Mouse (Mus musculus): Measurements from ENCODE around the gene Pik3cd.

Pik3cd gene

GRCm38 (mm10) chr4:149663849-149664503, 38.4 kb downstream of the Pik3cd start:
- in situ Hi-C loops (cut with MboI; ENCODE audit: low pct_unique_long_range_greater_than_20kb in 1 of 2, low sequenced_read_pairs in 2 of 2, unreplicated experiment in 1 of 2) = no loop called here

GRCm38 (mm10) chr4:149661967-149662589, 40.3 kb downstream of the Pik3cd start:
- in situ Hi-C loops (cut with MboI; ENCODE audit: low pct_unique_long_range_greater_than_20kb in 1 of 2, low sequenced_read_pairs in 2 of 2, unreplicated experiment in 1 of 2) = no loop called here

- in situ Hi-C loops (cut with MboI; ENCODE audit: low pct_unique_long_range_greater_than_20kb in 1 of 2, low sequenced_read_pairs in 2 of 2, unreplicated experiment in 1 of 2) = no loop called here
Observed at GRCm38 (mm10) chr4:149660598-149660997, 41.8 kb downstream of the Pik3cd start.

GRCm38 (mm10) chr4:149659495-149660116, 42.8 kb downstream of the Pik3cd start:
- in situ Hi-C loops (cut with MboI; ENCODE audit: low pct_unique_long_range_greater_than_20kb in 1 of 2, low sequenced_read_pairs in 2 of 2, unreplicated experiment in 1 of 2) = no loop called here

- in situ Hi-C loops (cut with MboI; ENCODE audit: low pct_unique_long_range_greater_than_20kb in 1 of 2, low sequenced_read_pairs in 2 of 2, unreplicated experiment in 1 of 2) = no loop called here
Observed at GRCm38 (mm10) chr4:149657858-149658416, 44.4 kb downstream of the Pik3cd start.

GRCm38 (mm10) chr4:149654232-149654631, 48.1 kb downstream of the Pik3cd start:
- in situ Hi-C loops (cut with MboI; ENCODE audit: low pct_unique_long_range_greater_than_20kb in 1 of 2, low sequenced_read_pairs in 2 of 2, unreplicated experiment in 1 of 2) = loop anchor here (5.0 kb wide), 2 partner anchors 38 to 58 kb away; no protein-coding TSS in a partner anchor

- in situ Hi-C loops (cut with MboI; ENCODE audit: low pct_unique_long_range_greater_than_20kb in 1 of 2, low sequenced_read_pairs in 2 of 2, unreplicated experiment in 1 of 2) = loop anchor here (5.0 kb wide), 2 partner anchors 42 to 62 kb away; no protein-coding TSS in a partner anchor
Observed at GRCm38 (mm10) chr4:149650493-149651193, 51.7 kb downstream of the Pik3cd start.

- in situ Hi-C loops (cut with MboI; ENCODE audit: low pct_unique_long_range_greater_than_20kb in 1 of 2, low sequenced_read_pairs in 2 of 2, unreplicated experiment in 1 of 2) = no loop called here
Observed at GRCm38 (mm10) chr4:149648031-149648805, 54.2 kb downstream of the Pik3cd start.

GRCm38 (mm10) chr4:149645761-149646160, 56.6 kb downstream of the Pik3cd start:
- in situ Hi-C loops (cut with MboI; ENCODE audit: low pct_unique_long_range_greater_than_20kb in 1 of 2, low sequenced_read_pairs in 2 of 2, unreplicated experiment in 1 of 2) = no loop called here

- in situ Hi-C loops (cut with MboI; ENCODE audit: low pct_unique_long_range_greater_than_20kb in 1 of 2, low sequenced_read_pairs in 2 of 2, unreplicated experiment in 1 of 2) = no loop called here
Observed at GRCm38 (mm10) chr4:149641956-149642355, 60.4 kb downstream of the Pik3cd start.

GRCm38 (mm10) chr4:149641400-149641799, 61.0 kb downstream of the Pik3cd start:
- in situ Hi-C loops (cut with MboI; ENCODE audit: low pct_unique_long_range_greater_than_20kb in 1 of 2, low sequenced_read_pairs in 2 of 2, unreplicated experiment in 1 of 2) = no loop called here

- in situ Hi-C loops (cut with MboI; ENCODE audit: low pct_unique_long_range_greater_than_20kb in 1 of 2, low sequenced_read_pairs in 2 of 2, unreplicated experiment in 1 of 2) = no loop called here
Observed at GRCm38 (mm10) chr4:149640831-149641230, 61.5 kb downstream of the Pik3cd start.

GRCm38 (mm10) chr4:149637942-149638341, 64.4 kb downstream of the Pik3cd start:
- in situ Hi-C loops (cut with MboI; ENCODE audit: low pct_unique_long_range_greater_than_20kb in 1 of 2, low sequenced_read_pairs in 2 of 2, unreplicated experiment in 1 of 2) = no loop called here

GRCm38 (mm10) chr4:149635915-149636415, 66.4 kb downstream of the Pik3cd start:
- in situ Hi-C loops (cut with MboI; ENCODE audit: low pct_unique_long_range_greater_than_20kb in 1 of 2, low sequenced_read_pairs in 2 of 2, unreplicated experiment in 1 of 2) = no loop called here

- in situ Hi-C loops (cut with MboI; ENCODE audit: low pct_unique_long_range_greater_than_20kb in 1 of 2, low sequenced_read_pairs in 2 of 2, unreplicated experiment in 1 of 2) = no loop called here
Observed at GRCm38 (mm10) chr4:149634966-149635365, 67.4 kb downstream of the Pik3cd start.

- in situ Hi-C loops (cut with MboI; ENCODE audit: low pct_unique_long_range_greater_than_20kb in 1 of 2, low sequenced_read_pairs in 2 of 2, unreplicated experiment in 1 of 2) = no loop called here
Observed at GRCm38 (mm10) chr4:149634157-149634556, 68.2 kb downstream of the Pik3cd start.

- in situ Hi-C loops (cut with MboI; ENCODE audit: low pct_unique_long_range_greater_than_20kb in 1 of 2, low sequenced_read_pairs in 2 of 2, unreplicated experiment in 1 of 2) = no loop called here
Observed at GRCm38 (mm10) chr4:149632670-149633307, 69.6 kb downstream of the Pik3cd start.

Data from mouse embryonic stem cell (cell line).